Mouse (Mus musculus): ENCODE results near the gene Asb8.

The Asb8 gene

DNA sequence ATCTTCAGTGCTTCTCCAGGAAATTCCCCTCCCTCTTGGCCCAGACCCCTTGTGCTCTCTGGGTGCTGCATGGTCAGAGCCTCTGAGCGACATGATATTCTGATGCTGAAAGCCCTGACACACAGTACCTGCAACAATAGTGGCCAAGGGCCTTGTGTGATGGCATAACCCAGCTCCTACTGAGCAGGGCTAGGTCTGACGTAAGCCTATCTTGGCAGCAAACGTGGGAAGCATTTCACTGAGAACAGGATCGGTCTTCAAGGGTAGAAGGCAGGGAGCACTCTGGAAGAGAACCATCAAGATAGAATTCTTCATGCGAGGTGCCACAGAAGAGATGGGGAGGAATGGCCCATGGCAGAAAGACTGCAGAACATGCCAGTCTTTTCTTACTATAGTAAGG lies at the start of gene Asb8:
TSS of gene Asb8 (minus strand) at position 101 of the 400 bp plus-strand sequence.
- WGBS: 86% methylated on average over 5 of the region's 5 CpGs

DNA sequence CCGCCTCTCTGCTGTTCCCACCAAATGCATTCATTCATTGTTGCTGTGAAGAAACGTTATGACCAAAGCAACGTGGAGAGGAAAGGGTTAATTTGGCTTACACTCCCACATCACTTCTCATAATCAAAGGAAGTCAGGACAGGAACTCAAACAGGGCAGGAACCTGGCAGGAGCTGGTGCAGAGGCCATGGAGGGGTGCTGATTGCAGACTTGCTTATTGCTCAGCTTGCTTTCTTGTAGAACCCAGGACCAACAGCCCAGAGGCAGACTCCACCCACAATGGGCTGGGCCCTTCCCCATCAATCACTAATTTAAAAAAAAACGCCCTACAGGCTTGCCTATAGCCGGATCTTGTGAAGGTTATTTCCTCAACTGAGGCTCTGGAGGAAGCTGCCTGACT lies 48.7 kb upstream of the Asb8 start:
- WGBS: 68% methylated on average over 5 of the region's 5 CpGs

DNA sequence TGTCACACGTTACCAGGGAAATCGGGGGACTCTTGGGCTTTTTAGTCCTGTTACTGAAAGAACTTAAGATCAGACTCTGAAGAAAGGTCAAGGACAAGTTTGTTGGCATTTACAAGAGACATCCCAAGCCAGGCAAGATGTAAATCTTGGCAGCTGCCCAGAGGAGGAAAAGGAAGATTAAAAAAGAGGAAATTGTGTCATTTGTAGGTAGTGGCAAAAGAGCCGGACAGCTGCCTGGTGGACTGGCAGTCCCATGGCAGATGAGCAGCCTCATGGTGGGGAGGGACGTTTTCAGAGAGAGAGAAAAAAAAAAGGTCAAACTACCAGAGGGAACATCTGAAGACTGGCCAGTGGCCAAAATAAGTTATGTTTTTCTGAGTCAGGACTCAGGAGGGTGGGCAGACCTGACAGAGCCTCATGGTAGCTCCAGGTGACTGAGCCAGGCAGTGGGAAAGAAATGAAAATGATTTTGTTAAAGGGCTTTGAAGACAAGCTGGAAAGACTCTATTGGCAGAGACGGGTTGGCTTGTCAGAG lies 48.0 kb upstream of the Asb8 start:
- WGBS: 72% methylated on average over 5 of the region's 5 CpGs

DNA sequence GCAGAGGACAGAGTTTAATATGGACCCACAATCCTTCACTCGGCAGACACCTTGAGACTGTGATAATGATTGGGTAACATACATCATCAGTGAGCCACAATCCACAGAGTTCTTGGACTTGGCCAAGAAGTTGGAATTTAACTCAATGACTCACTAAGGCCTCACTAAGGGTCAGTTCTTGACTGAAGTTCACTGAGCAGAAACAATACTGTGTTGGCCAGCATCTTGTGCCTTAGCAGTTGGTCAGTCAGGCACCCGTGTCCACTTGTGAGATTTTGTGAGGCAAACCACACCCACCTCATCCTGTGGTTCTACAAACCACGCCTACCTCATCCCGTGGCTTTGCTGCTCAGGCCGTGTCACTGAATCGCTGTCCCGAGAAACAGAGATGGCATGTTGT lies 44.3 kb upstream of the Asb8 start:
- 77% methylated on average over 7 of the region's 7 CpGs for WGBS

DNA sequence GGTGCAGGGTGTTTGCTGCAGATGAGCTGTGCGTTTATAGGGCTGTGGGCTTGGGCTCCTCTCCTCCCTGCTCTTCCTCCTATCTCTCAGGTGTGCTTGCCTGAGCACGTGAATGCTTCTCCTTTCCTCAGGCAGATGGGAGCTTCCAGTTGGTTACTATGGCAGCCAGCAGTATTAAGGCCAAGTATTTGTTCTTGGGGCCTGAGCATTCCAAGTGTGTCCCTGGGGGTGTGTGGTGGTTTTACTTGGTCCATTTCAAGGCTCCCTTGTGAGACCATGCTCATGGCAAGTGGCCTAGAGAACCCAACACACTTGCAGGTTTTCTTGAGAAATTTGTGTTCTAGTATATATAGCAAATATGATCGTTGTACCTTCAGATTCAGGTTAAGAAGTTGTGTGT lies 30.0 kb upstream of the Asb8 start, which contains the start of gene Olfr288:
TSS of gene Olfr288 (minus strand) at position 101 of the 400 bp plus-strand sequence.
- 73% methylated on average over 3 of the region's 3 CpGs for WGBS

DNA sequence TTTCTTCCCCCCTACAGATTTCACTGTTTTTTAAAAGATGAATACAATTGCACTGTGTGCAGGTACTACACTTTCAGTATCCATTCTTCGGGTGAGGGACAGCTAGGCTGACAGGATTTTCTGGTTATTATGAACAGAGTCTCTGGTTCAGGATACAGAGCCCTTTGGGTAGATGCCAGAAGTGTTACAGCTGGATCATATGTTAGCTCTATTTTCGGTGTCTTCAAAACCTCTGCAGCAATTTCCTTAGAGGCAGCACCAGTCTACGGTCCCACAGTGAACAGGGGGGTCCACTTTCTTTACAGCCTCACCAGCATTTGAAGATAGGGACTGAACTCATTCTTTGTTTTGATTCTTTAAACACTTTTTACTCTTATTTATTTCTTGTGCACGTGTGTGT lies 19.0 kb upstream of the Asb8 start:
- 75% methylated on average over 4 of the region's 4 CpGs for WGBS

- 69% methylated on average over 12 of the region's 12 CpGs for WGBS
Measured at GRCm38 (mm10) chr15:98181856-98182570, 16.6 kb upstream of the Asb8 start.

GRCm38 (mm10) chr15:98181132-98181711 lies 15.8 kb upstream of the Asb8 start:
- WGBS: under 1% methylated on average over 30 of the region's 30 CpGs

DNA sequence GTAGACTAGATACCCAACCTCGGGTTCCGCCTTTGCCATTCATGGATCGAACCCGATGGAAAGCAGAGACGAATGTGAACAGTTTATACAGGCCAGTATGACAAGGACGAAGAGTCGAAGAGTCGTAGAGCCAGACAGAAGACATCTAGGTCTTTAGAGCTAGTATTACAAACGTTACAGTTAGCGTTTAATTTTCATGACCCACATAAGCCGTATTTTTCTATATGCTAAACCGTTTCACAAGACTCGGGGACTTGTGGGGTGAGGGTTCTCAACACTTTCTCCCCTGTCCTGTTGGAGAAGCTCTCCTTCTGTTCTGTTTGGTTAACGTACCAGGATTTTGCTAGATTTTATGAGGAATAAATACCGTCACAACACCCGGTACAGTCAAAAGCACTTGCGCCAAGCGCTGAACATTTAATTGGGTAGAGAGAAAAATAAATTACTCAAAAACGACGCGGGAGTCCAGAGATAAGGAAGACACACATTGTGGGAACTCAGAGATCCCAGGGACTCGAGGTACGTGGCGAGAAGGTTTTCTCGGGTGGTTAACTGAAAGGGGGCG lies 15.2 kb upstream of the Asb8 start:
- 7% methylated on average over 26 of the region's 26 CpGs for WGBS

- WGBS: 77% methylated on average over 3 of the region's 3 CpGs
Measured at GRCm38 (mm10) chr15:98177320-98177719, 11.9 kb upstream of the Asb8 start.

- 8% methylated on average over 8 of the region's 8 CpGs for WGBS
Measured at GRCm38 (mm10) chr15:98173821-98174220, 8.4 kb upstream of the Asb8 start.

- WGBS: 64% methylated on average over 5 of the region's 5 CpGs
Measured at GRCm38 (mm10) chr15:98172113-98172512, 6.7 kb upstream of the Asb8 start.

DNA sequence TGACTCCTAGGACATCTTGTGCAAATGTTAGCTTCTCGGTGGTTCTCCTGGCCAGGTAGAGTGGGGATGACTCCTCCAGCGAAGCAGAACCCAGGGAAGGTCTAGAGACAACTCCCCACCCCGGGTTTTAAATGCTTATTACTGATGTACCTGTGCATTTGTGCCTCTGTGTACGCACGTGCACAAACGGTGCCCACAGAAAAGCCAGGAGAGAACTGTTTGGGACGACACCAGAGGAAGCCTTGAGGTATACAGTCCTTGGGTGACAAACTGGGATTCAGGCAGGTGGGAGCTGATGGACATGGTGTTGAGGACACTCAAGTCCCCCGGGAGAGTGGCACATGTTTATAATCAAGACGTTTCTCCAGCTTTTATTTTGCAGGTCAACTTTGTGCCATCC lies 5.5 kb upstream of the Asb8 start:
- WGBS: 49% methylated on average over 9 of the region's 9 CpGs

- WGBS: 13% methylated on average over 7 of the region's 7 CpGs
Measured at GRCm38 (mm10) chr15:98170365-98170764, 4.9 kb upstream of the Asb8 start.

- WGBS: 11% methylated on average over 19 of the region's 19 CpGs
Measured at GRCm38 (mm10) chr15:98168622-98169004, 3.2 kb upstream of the Asb8 start.

DNA sequence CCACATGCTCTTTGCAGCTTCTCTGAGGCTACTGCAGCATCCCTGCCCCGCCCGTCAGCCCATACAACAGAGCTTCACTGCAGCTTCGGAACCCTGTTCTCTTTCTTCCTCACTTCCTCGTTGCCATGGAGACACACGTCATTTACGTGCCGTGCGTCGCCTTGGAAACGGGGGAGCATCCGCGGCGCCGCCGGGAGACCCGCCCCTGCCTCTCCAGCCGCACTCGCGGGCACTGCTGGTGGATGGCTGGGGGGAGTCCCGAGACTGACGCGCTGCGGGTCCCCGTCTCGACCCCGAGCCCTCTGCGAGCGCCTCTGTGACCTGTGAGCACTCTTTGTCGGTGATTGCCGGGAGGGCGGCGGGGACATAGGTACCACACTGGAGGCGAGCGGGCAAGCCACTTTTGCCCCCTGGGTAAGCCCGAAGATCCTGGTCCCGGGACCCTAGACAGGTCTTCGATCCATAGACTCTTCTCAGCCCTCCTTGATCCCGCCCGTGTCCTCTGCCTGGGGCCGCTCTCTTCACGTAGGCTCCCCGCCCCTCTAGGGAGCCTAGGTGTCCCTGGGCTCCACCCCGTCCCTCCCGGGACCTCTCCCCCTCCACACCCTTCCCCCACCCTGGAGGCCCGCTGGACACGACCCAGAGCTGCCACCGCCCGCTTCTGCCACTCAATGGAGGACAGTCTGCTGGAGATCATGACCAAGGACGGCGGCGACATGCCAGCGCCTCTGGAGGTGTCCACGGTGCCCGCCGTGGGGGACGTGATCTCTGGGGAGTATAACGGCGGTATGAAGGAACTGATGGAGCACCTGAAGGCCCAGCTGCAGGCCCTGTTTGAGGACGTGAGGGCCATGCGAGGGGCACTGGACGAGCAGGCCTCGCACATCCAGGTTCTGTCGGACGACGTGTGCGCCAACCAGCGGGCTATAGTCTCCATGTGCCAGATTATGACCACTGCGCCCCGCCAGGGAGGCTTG lies 2.5 kb upstream of the Asb8 start:
- 1% methylated on average over 69 of the region's 69 CpGs for WGBS

DNA sequence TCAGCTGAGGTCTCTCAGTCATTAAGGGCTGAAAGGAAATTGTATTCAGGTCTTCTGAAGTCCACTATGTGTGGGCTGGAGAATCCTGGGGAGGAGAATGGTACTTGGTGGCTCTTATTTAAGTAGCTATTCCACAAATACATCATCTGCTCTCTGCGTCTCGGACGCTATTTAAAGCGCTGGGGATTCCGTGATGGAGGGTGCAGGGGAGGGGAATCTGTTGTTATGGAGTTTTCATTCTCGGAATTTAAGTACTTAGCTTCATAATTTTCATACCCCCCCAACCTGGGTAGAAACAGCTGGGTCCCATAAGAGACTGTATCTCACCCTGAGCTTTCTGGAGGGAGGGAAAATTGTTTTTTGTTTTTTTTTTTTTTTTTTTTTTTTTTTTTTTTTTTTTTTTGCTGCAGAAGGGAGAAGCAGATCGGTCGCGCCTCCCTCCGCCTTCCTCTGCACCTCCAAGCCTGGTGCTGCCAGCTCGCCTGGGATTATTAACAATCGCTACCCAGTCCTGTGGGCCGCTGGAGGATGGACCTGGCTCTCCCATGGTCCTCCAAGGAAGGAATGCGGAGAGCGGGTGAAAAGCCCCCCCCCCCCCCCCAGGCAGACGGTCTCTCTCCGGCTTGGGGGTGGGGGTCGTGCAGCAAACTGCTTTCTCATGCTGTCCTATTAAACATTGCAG lies 1.7 kb upstream of the Asb8 start, which contains the start of gene Ccdc184:
TSS of gene Ccdc184 (plus strand) at position 196 of the 682 bp plus-strand sequence.
- WGBS: 2% methylated on average over 18 of the region's 18 CpGs

DNA sequence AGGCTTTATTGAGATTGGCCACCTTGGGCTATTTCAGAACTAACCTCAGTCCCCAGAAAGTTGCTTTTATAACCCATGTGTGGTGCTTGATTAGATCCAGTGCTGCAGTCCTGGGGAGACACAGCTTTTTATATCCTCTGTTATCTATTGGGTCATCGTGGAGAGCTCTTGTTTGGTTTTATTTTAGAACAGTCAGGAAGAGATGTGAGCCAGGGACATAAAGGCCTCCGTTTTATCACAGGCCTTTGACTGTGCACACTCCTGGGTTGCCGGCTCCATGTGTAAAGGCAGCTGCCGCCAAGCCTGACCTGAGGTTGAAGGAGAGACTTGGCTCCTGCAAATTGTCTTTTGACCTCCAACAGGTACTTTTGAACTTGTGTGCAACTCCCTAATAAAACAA lies 2.9 kb downstream of the Asb8 start:
- 69% methylated on average over 4 of the region's 4 CpGs for WGBS

- WGBS: 69% methylated on average over 19 of the region's 19 CpGs
Measured at GRCm38 (mm10) chr15:98161026-98161805, 4.2 kb downstream of the Asb8 start.

- 85% methylated on average over 1 of the region's 1 CpGs for WGBS
Measured at GRCm38 (mm10) chr15:98157253-98157652, 8.2 kb downstream of the Asb8 start.

All from cerebral cortex, adult 2 months (tissue).